Mouse (Mus musculus) olfactory bulb, adult 2 months (tissue): ENCODE results near the gene Il12rb2.

Experiments used
- CTCF ChIP-seq: fragments of 200-500 bp; IDR thresholded peaks from 2 replicates; pipeline ENCODE4 v1.5.1; 2012; ENCODE audit warnings: low read depth, mild to moderate bottlenecking, low read length, moderate library complexity; ENCODE audit not compliant: insufficient read depth
- POLR2A ChIP-seq: fragments of 200-500 bp; IDR thresholded peaks from 2 replicates; pipeline ENCODE4 v1.6.1; 2012; ENCODE audit warnings: mild to moderate bottlenecking, low read depth, low read length, moderate library complexity; ENCODE audit not compliant: insufficient read depth

DNA sequence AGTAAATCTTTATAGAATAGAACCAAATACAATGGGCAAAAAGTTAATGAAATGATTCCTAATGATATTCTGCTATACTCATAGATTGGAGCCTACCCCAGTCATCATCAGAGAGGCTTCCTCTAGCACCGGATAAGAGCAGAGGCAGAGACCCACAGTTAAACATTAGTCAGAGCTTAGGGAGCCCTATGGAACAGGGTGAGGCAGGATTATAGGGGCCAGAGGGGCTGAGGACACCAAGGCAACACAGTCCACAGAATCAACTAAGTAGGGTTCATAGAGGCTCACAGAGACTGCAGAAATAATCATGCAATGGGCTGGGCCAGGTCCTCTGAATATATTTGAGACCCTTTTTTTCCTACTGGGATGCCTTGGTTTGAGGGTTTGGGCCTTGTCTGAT lies 61.3 kb downstream of the Il12rb2 start:
- TF ChIP-seq CTCF (no peak), POLR2A (no peak)
